Comparison of ENCODE assay signal across 8 mouse cellular contexts in genomic region chr7:39449260-39450021, GRCm38 (mm10). TPM values are rescaled to one million over a fixed set of nuclear protein-coding genes. Genes with fewer than 3 reads are reported as not detected.
DNase-seq lines count a peak whose midpoint lies in the region; ATAC-seq lines count a peak whose summit lies in the region.

No protein-coding gene starts in this region.

- H3K4me1 ChIP-seq in forebrain, embryonic 11.5 days (replicated peaks; ENCODE audit: control insufficient read depth, insufficient read depth, low read length) = peaks cover 4% of the 10 kb centered on the region; the same call in 1 of the 2 replicates
- H3K4me1 ChIP-seq in heart, embryonic 15.5 days (replicated peaks) = peaks cover 5% of the 10 kb centered on the region
- H3K4me1 ChIP-seq in liver, embryonic 12.5 days = peaks cover 23% of the 10 kb centered on the region
- no peaks in the 10 kb centered on the region for H3K4me1 ChIP-seq in stomach, embryonic 14.5 days (ENCODE audit: control insufficient read depth, insufficient read depth, low read length)

- peak overlapping the region; percentile 70 for H3K4me2 ChIP-seq in forebrain, embryonic 11.5 days (ENCODE audit: low read depth, low read length, severe bottlenecking)
- peak overlapping the region; percentile 79 for H3K4me2 ChIP-seq in heart, embryonic 15.5 days
- H3K4me2 ChIP-seq in liver, embryonic 12.5 days = peak overlapping the region; percentile 84
- H3K4me2 ChIP-seq in stomach, embryonic 14.5 days (replicated peaks; ENCODE audit: low read depth, low read length) = peak overlapping the region; percentile 51

- no peak overlapping the region for H3K27ac ChIP-seq in forebrain, embryonic 11.5 days (ENCODE audit: low read depth, low read length)
- H3K27ac ChIP-seq in heart, embryonic 15.5 days = peak overlapping the region; percentile 46
- H3K27ac ChIP-seq in liver, embryonic 12.5 days = no peak overlapping the region
- no peak overlapping the region for H3K27ac ChIP-seq in stomach, embryonic 14.5 days (ENCODE audit: low read length)

- peak overlapping the region; percentile 81 for H3K9ac ChIP-seq in forebrain, embryonic 11.5 days (ENCODE audit: low read length)
- H3K9ac ChIP-seq in heart, embryonic 15.5 days = peak overlapping the region; percentile 80
- H3K9ac ChIP-seq in liver, embryonic 12.5 days = peak overlapping the region; percentile 74
- peak overlapping the region; percentile 77 for H3K9ac ChIP-seq in stomach, embryonic 14.5 days (replicated peaks; ENCODE audit: low read depth, low read length)

- peak overlapping the region; percentile 65 for H3K4me3 ChIP-seq in forebrain, embryonic 11.5 days (ENCODE audit: low read depth, low read length)
- H3K4me3 ChIP-seq in heart, embryonic 15.5 days = peak overlapping the region; percentile 79
- H3K4me3 ChIP-seq in liver, embryonic 12.5 days = peak overlapping the region; percentile 72
- H3K4me3 ChIP-seq in stomach, embryonic 14.5 days (ENCODE audit: low read depth, low read length) = peak overlapping the region; percentile 66

- H3K36me3 ChIP-seq in forebrain, embryonic 11.5 days (ENCODE audit: control insufficient read depth, insufficient read depth, low read length) = no peaks in the 10 kb centered on the region
- no peaks in the 10 kb centered on the region for H3K36me3 ChIP-seq in heart, embryonic 15.5 days
- H3K36me3 ChIP-seq in liver, embryonic 12.5 days = no peaks in the 10 kb centered on the region
- H3K36me3 ChIP-seq in stomach, embryonic 14.5 days (ENCODE audit: control insufficient read depth, insufficient read depth, low read length) = no peaks in the 10 kb centered on the region

- ATAC-seq in forebrain, embryonic 11.5 days (replicated peaks; ENCODE audit: low FRiP score) = peak; percentile 100
- ATAC-seq in heart, embryonic 15.5 days (replicated peaks; ENCODE audit: insufficient number of reproducible peaks, insufficient read depth, low FRiP score, low read depth) = peak; percentile 99
- peak; percentile 98 for ATAC-seq in liver, embryonic 12.5 days
- peak; percentile 99 for ATAC-seq in stomach, embryonic 14.5 days (ENCODE audit: insufficient number of reproducible peaks, insufficient read depth, low FRiP score, low read depth)

- peak; percentile 94 for DNase-seq in ES-CJ7 (ENCODE audit: low read depth, low spot score)
- DNase-seq in c-Kit-positive CD71-positive TER-119-positive erythroid progenitor cells, embryonic 14.5 days (ENCODE audit: low spot score) = peak; percentile 84
- peak; percentile 84 for DNase-seq in forebrain, embryonic 11.5 days (ENCODE audit: low spot score)
- peak; percentile 90 for DNase-seq in kidney, postnatal 14 days
- peak; percentile 36 for DNase-seq in naive thymus-derived CD4-positive, alpha-beta T cell, adult 2 months (ENCODE audit: low read depth)

- no peaks in the 10 kb centered on the region for H3K27me3 ChIP-seq in forebrain, embryonic 11.5 days (ENCODE audit: control insufficient read depth, insufficient read depth, low read length)
- peaks cover 8% of the 10 kb centered on the region; the same call in 1 of the 2 replicates for H3K27me3 ChIP-seq in heart, embryonic 15.5 days
- H3K27me3 ChIP-seq in liver, embryonic 12.5 days (replicated peaks) = peaks cover 22% of the 10 kb centered on the region; the same call in 1 of the 2 replicates
- no peaks in the 10 kb centered on the region for H3K27me3 ChIP-seq in stomach, embryonic 14.5 days (ENCODE audit: control insufficient read depth, insufficient read depth, low read length)

- 2% methylated on average over 36 of the region's 36 CpGs for WGBS in forebrain, embryonic 11.5 days
- WGBS in heart, embryonic 15.5 days = 1% methylated on average over 36 of the region's 36 CpGs
- 1% methylated on average over 36 of the region's 36 CpGs for WGBS in liver, embryonic 12.5 days (ENCODE audit: insufficient replicate concordance)
- 2% methylated on average over 36 of the region's 36 CpGs for WGBS in stomach, embryonic 14.5 days

- no peaks in the 10 kb centered on the region for H3K9me3 ChIP-seq in forebrain, embryonic 11.5 days (ENCODE audit: control insufficient read depth, low read length)
- no peaks in the 10 kb centered on the region for H3K9me3 ChIP-seq in heart, embryonic 15.5 days (replicated peaks)
- H3K9me3 ChIP-seq in liver, embryonic 12.5 days (replicated peaks) = no peaks in the 10 kb centered on the region
- H3K9me3 ChIP-seq in stomach, embryonic 14.5 days (ENCODE audit: control insufficient read depth, low read depth, low read length) = no peaks in the 10 kb centered on the region

RNA-seq across cellular contexts. Expression of gene Gm5114, which starts 36.5 kb away (rescaled TPM):
- not detected in 2 replicates for polyA plus RNA-seq in forebrain, embryonic 11.5 days (2014; fragmentation: Nextera tagmentation; extraction: Ambion mirVana)
- not detected in 2 replicates for polyA plus RNA-seq in heart, embryonic 15.5 days (2015; fragmentation: Nextera tagmentation; extraction: Ambion mirVana)
- not detected in 2 replicates for polyA plus RNA-seq in liver, embryonic 12.5 days (2016; fragmentation: Nextera tagmentation; extraction: Ambion mirVana)
- polyA plus RNA-seq in stomach, embryonic 14.5 days (2014; fragmentation: Nextera tagmentation; extraction: Ambion mirVana) = not detected in 2 replicates

Comparison
In these comparisons a context has a peak if more than half of its experiments do, and no peak if none do; other contexts are left out.
1. DNase-seq: peak in every context shown above with its lines; median percentile 94 in ES-CJ7; 90 in kidney, postnatal 14 days; 84 in c-Kit-positive CD71-positive TER-119-positive erythroid progenitor cells, embryonic 14.5 days; 84 in forebrain, embryonic 11.5 days; 36 in naive thymus-derived CD4-positive, alpha-beta T cell, adult 2 months.